Mouse (Mus musculus): ENCODE measurements around the gene Axl. TPM values are rescaled to one million over a fixed set of nuclear protein-coding genes. Genes with fewer than 3 reads are reported as not detected.

Gene Axl
- total and polyA plus RNA-seq, 3 experiments = 0.19 to 0.98 (median 0.96) TPM

GRCm38 (mm10) chr7:25738277-25738676, 50.2 kb downstream of the Axl start:
- dilution Hi-C loops (cut with MboI; ENCODE audit: extremely low pct_ligation_motif_present, extremely low pct_unique_long_range_greater_than_20kb, low sequenced_read_pairs) = no loop called here
- H3K9ac ChIP-seq (ENCODE audit: insufficient read depth, low read depth) = no peak overlapping the region
- H3K4me3 ChIP-seq (replicated peaks in 1 of 3; ENCODE audit: low read depth in 2 of 3, low read length in 2 of 3, poor library complexity in 1 of 3) = no peak overlapping the region
- H3K4me1 ChIP-seq (ENCODE audit: control insufficient read depth in 1 of 2, insufficient read depth in 2 of 2) = no peaks in the 10 kb centered on the region
- no peaks in the 10 kb centered on the region for H3K27me3 ChIP-seq (replicated peaks)
- DNase-seq (ENCODE audit: extremely low read depth) = no peak
- H3K4me2 ChIP-seq (ENCODE audit: insufficient read depth, low read depth, poor library complexity, severe bottlenecking) = no peak overlapping the region
- TF ChIP-seq ZNF384 (IDR thresholded peaks at IDR 0.05; ENCODE audit: low read depth, low read length) = no peak
- TF ChIP-seq MEF2A (IDR thresholded peaks at IDR 0.05; ENCODE audit: borderline replicate concordance, low read depth, low read length) = no peak
- TF ChIP-seq UBTF (IDR thresholded peaks at IDR 0.05; ENCODE audit: low read depth, low read length) = no peak
- no peak for TF ChIP-seq PAX5 (IDR thresholded peaks at IDR 0.05; ENCODE audit: low read length)
- TF ChIP-seq ZMIZ1 (IDR thresholded peaks at IDR 0.05; ENCODE audit: low read depth, low read length) = no peak
- TF ChIP-seq IRF4 (IDR thresholded peaks at IDR 0.05; ENCODE audit: low read depth, low read length) = no peak
- TF ChIP-seq KAT2A (IDR thresholded peaks at IDR 0.05; ENCODE audit: insufficient replicate concordance, low read length) = no peak
- no peak for TF ChIP-seq RAD21 (IDR thresholded peaks at IDR 0.05; ENCODE audit: low read depth, low read length)
- in situ Hi-C loops (cut with MboI; ENCODE audit: low pct_ligation_motif_present, low pct_unique_long_range_greater_than_20kb, low sequenced_read_pairs) = no loop called here
- peaks cover 78 to 96% of the 10 kb centered on the region in 2 experiments for H3K36me3 ChIP-seq (replicated peaks in 1 of 2; ENCODE audit: control insufficient read depth in 1 of 2, insufficient read depth in 1 of 2, low read length in 1 of 2)
- H3K27ac ChIP-seq (ENCODE audit: insufficient read depth, low read depth) = no peak overlapping the region
- peaks cover 14% of the 10 kb centered on the region for H3K79me2 ChIP-seq (replicated peaks; ENCODE audit: control insufficient read depth, extremely low read depth, insufficient read depth, poor library complexity, severe bottlenecking)
- no peaks in the 10 kb centered on the region for H3K9me3 ChIP-seq (replicated peaks; ENCODE audit: low read length)

GRCm38 (mm10) chr7:25736920-25737319, 51.6 kb downstream of the Axl start:
- dilution Hi-C loops (cut with MboI; ENCODE audit: extremely low pct_ligation_motif_present, extremely low pct_unique_long_range_greater_than_20kb, low sequenced_read_pairs) (no loop called here), in situ Hi-C loops (cut with MboI; ENCODE audit: low pct_ligation_motif_present, low pct_unique_long_range_greater_than_20kb, low sequenced_read_pairs) (no loop called here)
- DNase-seq (ENCODE audit: extremely low read depth) = no peak
- Histone ChIP-seq H3K9me3 (replicated peaks; ENCODE audit: low read length) (no peaks in the 10 kb centered on the region), H3K36me3 (replicated peaks in 1 of 2; ENCODE audit: control insufficient read depth in 1 of 2, insufficient read depth in 1 of 2, low read length in 1 of 2) (peaks cover 79 to 96% of the 10 kb centered on the region in 2 experiments), H3K4me2 (ENCODE audit: insufficient read depth, low read depth, poor library complexity, severe bottlenecking) (no peak overlapping the region), H3K27ac (ENCODE audit: insufficient read depth, low read depth) (no peak overlapping the region), H3K4me3 (replicated peaks in 1 of 3; ENCODE audit: low read depth in 2 of 3, low read length in 2 of 3, poor library complexity in 1 of 3) (no peak overlapping the region), H3K79me2 (replicated peaks; ENCODE audit: control insufficient read depth, extremely low read depth, insufficient read depth, poor library complexity, severe bottlenecking) (peaks cover 12% of the 10 kb centered on the region), H3K4me1 (ENCODE audit: control insufficient read depth in 1 of 2, insufficient read depth in 2 of 2) (no peaks in the 10 kb centered on the region), H3K27me3 (replicated peaks) (no peaks in the 10 kb centered on the region), H3K9ac (ENCODE audit: insufficient read depth, low read depth) (no peak overlapping the region)
- peak in 1 of 2 experiments; percentile 31; a peak in 2 of 4 replicates for TF ChIP-seq CTCF (conservative IDR thresholded peaks at IDR 0.05 in 1 of 2, IDR thresholded peaks at IDR 0.05 in 1 of 2; ENCODE audit: low read depth in 2 of 2, low read length in 2 of 2)
- TF ChIP-seq NELFE (IDR thresholded peaks at IDR 0.05; ENCODE audit: low read depth, low read length) = no peak
- 0 out of 2 replicates have a peak, but pooled peaks have one; percentile 7 for TF ChIP-seq SMC3 (IDR thresholded peaks at IDR 0.05; ENCODE audit: low read depth, low read length)
- no peak for TF ChIP-seq E2F4 (IDR thresholded peaks at IDR 0.05; ENCODE audit: insufficient replicate concordance, low read depth, low read length)
- TF ChIP-seq NRF1 (IDR thresholded peaks at IDR 0.05; ENCODE audit: low read depth, low read length) = no peak
- no peak for TF ChIP-seq MAX (IDR thresholded peaks at IDR 0.05; ENCODE audit: low read length)

- Histone ChIP-seq H3K4me1 (ENCODE audit: control insufficient read depth in 1 of 2, insufficient read depth in 2 of 2) (no peaks in the 10 kb centered on the region), H3K79me2 (replicated peaks; ENCODE audit: control insufficient read depth, extremely low read depth, insufficient read depth, poor library complexity, severe bottlenecking) (peaks cover 11% of the 10 kb centered on the region), H3K4me2 (ENCODE audit: insufficient read depth, low read depth, poor library complexity, severe bottlenecking) (no peak overlapping the region), H3K4me3 (replicated peaks in 1 of 3; ENCODE audit: low read depth in 2 of 3, low read length in 2 of 3, poor library complexity in 1 of 3) (no peak overlapping the region), H3K9me3 (replicated peaks; ENCODE audit: low read length) (no peaks in the 10 kb centered on the region), H3K27me3 (replicated peaks) (no peaks in the 10 kb centered on the region), H3K9ac (ENCODE audit: insufficient read depth, low read depth) (no peak overlapping the region), H3K27ac (ENCODE audit: insufficient read depth, low read depth) (no peak overlapping the region), H3K36me3 (replicated peaks in 1 of 2; ENCODE audit: control insufficient read depth in 1 of 2, insufficient read depth in 1 of 2, low read length in 1 of 2) (peaks cover 78 to 94% of the 10 kb centered on the region in 2 experiments)
- in situ Hi-C loops (cut with MboI; ENCODE audit: low pct_ligation_motif_present, low pct_unique_long_range_greater_than_20kb, low sequenced_read_pairs) = no loop called here
- no peak for DNase-seq (ENCODE audit: extremely low read depth)
- dilution Hi-C loops (cut with MboI; ENCODE audit: extremely low pct_ligation_motif_present, extremely low pct_unique_long_range_greater_than_20kb, low sequenced_read_pairs) = no loop called here
- no peak for TF ChIP-seq BHLHE40 (IDR thresholded peaks at IDR 0.05; ENCODE audit: low read depth, low read length)
- TF ChIP-seq ELF1 (IDR thresholded peaks at IDR 0.05; ENCODE audit: low read depth, low read length) = no peak
- TF ChIP-seq HCFC1 (IDR thresholded peaks at IDR 0.05; ENCODE audit: low read depth, low read length) = no peak
- TF ChIP-seq CHD1 (IDR thresholded peaks at IDR 0.05; ENCODE audit: low read depth, low read length) = no peak
- TF ChIP-seq MXI1 (IDR thresholded peaks at IDR 0.05; ENCODE audit: low read depth, low read length) = no peak
- no peak for TF ChIP-seq MAX (IDR thresholded peaks at IDR 0.05; ENCODE audit: low read length)
- TF ChIP-seq RCOR1 (conservative IDR thresholded peaks at IDR 0.05; ENCODE audit: low read depth, low read length) = no peak
- TF ChIP-seq CTCF (conservative IDR thresholded peaks at IDR 0.05 in 1 of 2, IDR thresholded peaks at IDR 0.05 in 1 of 2; ENCODE audit: low read depth in 2 of 2, low read length in 2 of 2) = no peak
- TF ChIP-seq ETS1 (conservative IDR thresholded peaks at IDR 0.05; ENCODE audit: low read depth, low read length) = no peak
- no peak for TF ChIP-seq TBP (conservative IDR thresholded peaks at IDR 0.05; ENCODE audit: low read depth, low read length)
- no peak for TF ChIP-seq GABPA (IDR thresholded peaks at IDR 0.05; ENCODE audit: insufficient replicate concordance, low read depth, low read length)
- no peak for TF ChIP-seq NELFE (IDR thresholded peaks at IDR 0.05; ENCODE audit: low read depth, low read length)
- TF ChIP-seq MYC (IDR thresholded peaks at IDR 0.05; ENCODE audit: low read depth, low read length) = no peak
- no peak for TF ChIP-seq MAZ (IDR thresholded peaks at IDR 0.05; ENCODE audit: low read depth, low read length)
- no peak for TF ChIP-seq MAFK (IDR thresholded peaks at IDR 0.05; ENCODE audit: insufficient replicate concordance, low read length)
- no peak for TF ChIP-seq POLR2AphosphoS2 (IDR thresholded peaks at IDR 0.05; ENCODE audit: low read depth, low read length)
Observed at GRCm38 (mm10) chr7:25734991-25735390, 53.5 kb downstream of the Axl start.

All from CH12.LX (cell line).